In genomic region chrX:8192640-8193418, GRCm38 (mm10) we compare ENCODE assay signal across 8 mouse cellular contexts. TPM values are rescaled to one million over a fixed set of nuclear protein-coding genes. Genes with fewer than 3 reads are reported as not detected.
DNase-seq lines count a peak whose midpoint lies in the region; ATAC-seq and TF ChIP-seq lines count a peak whose summit lies in the region.

No protein-coding gene starts in this region.

- ATAC-seq in intestine, postnatal 0 days = peak; percentile 97

- DNase-seq in adrenal gland, adult 8-10 months = peak; percentile 80
- peak; percentile 46 for DNase-seq in embryo, embryonic 11.5 days (ENCODE audit: low read depth, low spot score)
- peak; percentile 32 to 67 for DNase-seq in gastrocnemius, postnatal 4 days (ENCODE audit: low spot score in 2 of 2)
- DNase-seq in left cerebral cortex, postnatal 36 days (ENCODE audit: low spot score in 2 of 2) = peak; percentile 73 to 78
- DNase-seq in midbrain, embryonic 10.5 days (ENCODE audit: low spot score) = peak; percentile 82
- peak; percentile 65 to 77 for DNase-seq in right cerebral cortex, postnatal 36 days (ENCODE audit: low spot score in 2 of 2)
- peak; percentile 71 to 76 for DNase-seq in urinary bladder, postnatal 4 days (ENCODE audit: low spot score in 2 of 2)

- no peak for TF ChIP-seq CTCF in intestine, postnatal 0 days (IDR thresholded peaks at IDR 0.05; ENCODE audit: low read depth)

- H3K4me2 ChIP-seq in intestine, postnatal 0 days (replicated peaks; ENCODE audit: low read depth) = peak overlapping the region; percentile 73

- WGBS in intestine, postnatal 0 days = 12% methylated on average over 38 of the region's 38 CpGs
- 16% methylated on average over 38 of the region's 38 CpGs for WGBS in midbrain, embryonic 10.5 days

- no peaks in the 10 kb centered on the region for H3K9me3 ChIP-seq in intestine, postnatal 0 days (ENCODE audit: control insufficient read depth)
- H3K9me3 ChIP-seq in midbrain, embryonic 10.5 days (replicated peaks) = 0 out of 2 replicates have a peak, but pooled peaks cover 8% of the 10 kb centered on the region

- H3K9ac ChIP-seq in intestine, postnatal 0 days (ENCODE audit: low read depth, low read length) = peak overlapping the region; percentile 58

- H3K4me1 ChIP-seq in intestine, postnatal 0 days (replicated peaks; ENCODE audit: control insufficient read depth, insufficient read depth, low read length) = no peaks in the 10 kb centered on the region
- H3K4me1 ChIP-seq in midbrain, embryonic 10.5 days = peaks cover 6% of the 10 kb centered on the region; the same call in 1 of the 2 replicates

- intact Hi-C loops in left cerebral cortex, postnatal 36 days (cut with DNase I) = loop anchor here (2.0 kb wide), 1 partner anchor 14 kb away; the partner anchor contains the start of gene Porcn

- H3K4me3 ChIP-seq in intestine, postnatal 0 days (ENCODE audit: low read depth, low read length) = peak overlapping the region; percentile 61
- peak overlapping the region; percentile 62 for H3K4me3 ChIP-seq in midbrain, embryonic 10.5 days

- peak overlapping the region; percentile 60; the same call in 1 of the 2 replicates for H3K27ac ChIP-seq in intestine, postnatal 0 days (ENCODE audit: low read depth, low read length)
- peak overlapping the region; percentile 88 for H3K27ac ChIP-seq in midbrain, embryonic 10.5 days (replicated peaks)

- no peaks in the 10 kb centered on the region for H3K36me3 ChIP-seq in intestine, postnatal 0 days (ENCODE audit: control insufficient read depth, insufficient read depth)
- no peaks in the 10 kb centered on the region for H3K36me3 ChIP-seq in midbrain, embryonic 10.5 days

- H3K27me3 ChIP-seq in intestine, postnatal 0 days (replicated peaks; ENCODE audit: control insufficient read depth, insufficient read depth, low read length) = no peaks in the 10 kb centered on the region
- no peaks in the 10 kb centered on the region for H3K27me3 ChIP-seq in midbrain, embryonic 10.5 days (ENCODE audit: low read depth, poor library complexity, severe bottlenecking)

RNA-seq across cellular contexts. Expression of gene Ebp, which starts 0.5 kb away (rescaled TPM):
- 10 to 100 TPM; 43.7 to 68.7 (median 57.6) TPM for total RNA-seq in adrenal gland, adult 8-10 months (2022)
- total RNA-seq in gastrocnemius, postnatal 4 days (2021) = 10 to 100 TPM; 22.3 to 24.1 TPM
- polyA plus RNA-seq in intestine, postnatal 0 days (2015; fragmentation: Nextera tagmentation; extraction: Ambion mirVana) = 67.1 and 73.3 TPM in 2 replicates
- total RNA-seq in left cerebral cortex, postnatal 36 days (2021) = 10 to 100 TPM; 33.5 to 35.9 TPM
- 35.1 TPM in 2 replicates for polyA plus RNA-seq in midbrain, embryonic 10.5 days (2016; fragmentation: Nextera tagmentation; extraction: Ambion mirVana)

RNA-seq across cellular contexts. Expression of gene Porcn, which starts 13.5 kb away (rescaled TPM):
- 10 to 100 TPM in 2 of 4 experiments, 1 to 10 TPM in 2; 7.4 to 16.0 (median 12.3) TPM for total RNA-seq in adrenal gland, adult 8-10 months (2022)
- total RNA-seq in gastrocnemius, postnatal 4 days (2021) = 1 to 10 TPM; 4.2 to 5.4 TPM
- 4.3 TPM in 2 replicates for polyA plus RNA-seq in intestine, postnatal 0 days (2015; fragmentation: Nextera tagmentation; extraction: Ambion mirVana)
- 10 to 100 TPM; 74.4 to 76.7 TPM for total RNA-seq in left cerebral cortex, postnatal 36 days (2021)
- polyA plus RNA-seq in midbrain, embryonic 10.5 days (2016; fragmentation: Nextera tagmentation; extraction: Ambion mirVana) = 12.2 and 17.2 TPM in 2 replicates

RNA-seq across cellular contexts. Expression of gene Tbc1d25, which starts 16.8 kb away (rescaled TPM):
- total RNA-seq in adrenal gland, adult 8-10 months (2022) = 10 to 100 TPM in 2 of 4 experiments, 1 to 10 TPM in 2; 9.0 to 10.1 (median 10.0) TPM
- total RNA-seq in gastrocnemius, postnatal 4 days (2021) = 1 to 10 TPM; 4.6 to 6.1 TPM
- polyA plus RNA-seq in intestine, postnatal 0 days (2015; fragmentation: Nextera tagmentation; extraction: Ambion mirVana) = 4.0 and 4.5 TPM in 2 replicates
- total RNA-seq in left cerebral cortex, postnatal 36 days (2021) = 10 to 100 TPM; 15.9 to 16.8 TPM
- polyA plus RNA-seq in midbrain, embryonic 10.5 days (2016; fragmentation: Nextera tagmentation; extraction: Ambion mirVana) = 8.7 and 11.2 TPM in 2 replicates

RNA-seq across cellular contexts. Expression of gene Rbm3, which starts 47.1 kb away (rescaled TPM):
- total RNA-seq in adrenal gland, adult 8-10 months (2022) = 100 to 1,000 TPM in 3 of 4 experiments, 10 to 100 TPM in 1; 63.7 to 233 (median 151) TPM
- total RNA-seq in gastrocnemius, postnatal 4 days (2021) = 100 to 1,000 TPM; 359 to 459 TPM
- polyA plus RNA-seq in intestine, postnatal 0 days (2015; fragmentation: Nextera tagmentation; extraction: Ambion mirVana) = 591 and 623 TPM in 2 replicates
- 100 to 1,000 TPM; 124 to 126 TPM for total RNA-seq in left cerebral cortex, postnatal 36 days (2021)
- polyA plus RNA-seq in midbrain, embryonic 10.5 days (2016; fragmentation: Nextera tagmentation; extraction: Ambion mirVana) = 397 and 409 TPM in 2 replicates

RNA-seq across cellular contexts. Expression of gene Ftsj1, which starts 59.4 kb away (rescaled TPM):
- 10 to 100 TPM; 20.9 to 31.1 (median 26.9) TPM for total RNA-seq in adrenal gland, adult 8-10 months (2022)
- total RNA-seq in gastrocnemius, postnatal 4 days (2021) = 10 to 100 TPM; 13.4 to 14.8 TPM
- polyA plus RNA-seq in intestine, postnatal 0 days (2015; fragmentation: Nextera tagmentation; extraction: Ambion mirVana) = 13.1 and 14.1 TPM in 2 replicates
- total RNA-seq in left cerebral cortex, postnatal 36 days (2021) = 10 to 100 TPM; 22.8 to 27.2 TPM
- 44.2 and 45.7 TPM in 2 replicates for polyA plus RNA-seq in midbrain, embryonic 10.5 days (2016; fragmentation: Nextera tagmentation; extraction: Ambion mirVana)

Comparison
In these comparisons a context has a peak if more than half of its experiments do, and no peak if none do; other contexts are left out.
1. Peak in every context shown above with its lines: DNase-seq, ATAC-seq, H3K4me3 ChIP-seq and H3K27ac ChIP-seq.
2. RNA of gene Porcn, which starts 13.5 kb away (total RNA-seq): 74.4 to 76.7 TPM in left cerebral cortex, postnatal 36 days; 7.4 to 16.0 TPM in adrenal gland, adult 8-10 months and 4.2 to 5.4 TPM in gastrocnemius, postnatal 4 days; every median in the first group is over 4 times any median in the second.